Mouse (Mus musculus) Patski (cell line): ENCODE measurements around the gene Dhx34. TPM values are rescaled to one million over a fixed set of nuclear protein-coding genes. Genes with fewer than 3 reads are reported as not detected.
A peak's percentile ranks its signal among the peaks of the same experiment; 100 is the strongest.
"Not testable (repeated sequence)": the region's sequence is repeated elsewhere in the genome, so short reads cannot be mapped to it uniquely, and the experiment has no call there.

Experiments used
- ATAC-seq: fragments of 100-300 bp; one replicate; pipeline ENCODE4 v1.8.0; 2021
- CTCF ChIA-PET: fragments of 350-600 bp; sonication (Branson Sonifier 250); formaldehyde crosslinking; loops from one replicate; lab custom pipeline; 2022; ENCODE audit warnings: inconsistent platforms; lab: Charles Lee
- POLR2A ChIA-PET: fragments of 350-600 bp; sonication (Branson Sonifier 250); formaldehyde crosslinking; loops from one replicate; lab custom pipeline; 2022; ENCODE audit warnings: antibody characterized with exemption, inconsistent platforms; lab: Charles Lee
- DNase-seq: peaks from one replicate; pipeline ENCODE4 v3.0.0-alpha.2; 2011; ENCODE audit warnings: low read depth, low spot score
- H3K27me3 ChIP-seq: fragments of 371-371 bp; one replicate; pipeline ENCODE4 v1.5.1; 2021
- CTCF ChIP-seq: fragments of 100-300 bp; IDR thresholded peaks from one replicate; pipeline ENCODE4 v1.5.1; 2021
- in situ Hi-C: fragments of 300-500 bp; cut with MboI; formaldehyde crosslinking; loops from 3 replicates; pipeline ENCODE4 v1.11.1; 2018; ENCODE audit warnings: low pct_unique_long_range_greater_than_20kb, mixed read lengths
- polyA plus RNA-seq: library from polyadenylated mRNA; unstranded; gene quantifications from one replicate; pipeline ENCODE4 v1.2.3, GENCODE M21; 2021

Gene Dhx34
- polyA plus RNA-seq: 15.1 TPM

- H3K27me3 ChIP-seq: no peaks in the 10 kb centered on the region
- ChIA-PET POLR2A (interaction anchor here (1.3 kb wide), 2 partner anchors 15 to 99 kb away, joined by 3 read pairs; no protein-coding TSS in a partner anchor), CTCF (interaction anchor here (0.7 to 1.7 kb wide), 4 partner anchors 9 to 57 kb away, joined by 3 to 4 read pairs (median 3); no protein-coding TSS in a partner anchor)
- in situ Hi-C loops: no loop called here
- DNase-seq: peak; percentile 86
- no peak for TF ChIP-seq CTCF
- peak; percentile 93 for ATAC-seq
Measured at GRCm38 (mm10) chr7:16221582-16222272, at the start of gene Dhx34. Dhx34 (minus strand) TSS chr7:16222037.

GRCm38 (mm10) chr7:16271139-16271538, 49.3 kb upstream of the Dhx34 start:
- no peak for TF ChIP-seq CTCF
- ATAC-seq: no peak
- POLR2A ChIA-PET: no interaction called here
- CTCF ChIA-PET: interaction anchor here (1.2 to 2.1 kb wide), 2 partner anchors 8 to 78 kb away, joined by 3 to 12 read pairs; no protein-coding TSS in a partner anchor
- in situ Hi-C loops: no loop called here
- no peaks in the 10 kb centered on the region for H3K27me3 ChIP-seq
- DNase-seq: no peak

GRCm38 (mm10) chr7:16266593-16266992, 44.8 kb upstream of the Dhx34 start:
- in situ Hi-C loops, CTCF ChIA-PET: not testable (repeated sequence)

GRCm38 (mm10) chr7:16265856-16266255, 44.0 kb upstream of the Dhx34 start:
- POLR2A ChIA-PET: no interaction called here
- H3K27me3 ChIP-seq: no peaks in the 10 kb centered on the region
- ATAC-seq (no peak), DNase-seq (no peak)
- no peak for TF ChIP-seq CTCF
- CTCF ChIA-PET: no interaction called here
- in situ Hi-C loops: no loop called here

More at GRCm38 (mm10) chr7:16266593-16266992, 44.8 kb upstream of the Dhx34 start:
- ATAC-seq, H3K27me3 ChIP-seq, POLR2A ChIA-PET, DNase-seq: not testable (repeated sequence)

GRCm38 (mm10) chr7:16263843-16264242, 42.0 kb upstream of the Dhx34 start:
- ChIA-PET CTCF (interaction anchor here (1.7 to 2.7 kb wide), 7 partner anchors 8 to 167 kb away, joined by 4 to 30 read pairs (median 10); no protein-coding TSS in a partner anchor), POLR2A (interaction anchor here (0.7 kb wide), 3 partner anchors 19 to 57 kb away, joined by 3 to 4 read pairs (median 3); no protein-coding TSS in a partner anchor)
- no peak for TF ChIP-seq CTCF
- no peaks in the 10 kb centered on the region for H3K27me3 ChIP-seq
- in situ Hi-C loops: loop anchor here (5.0 kb wide), 1 partner anchor 72 kb away; no protein-coding TSS in a partner anchor
- DNase-seq (no peak), ATAC-seq (no peak)

GRCm38 (mm10) chr7:16263015-16263787, 41.4 kb upstream of the Dhx34 start:
- ChIA-PET CTCF (interaction anchor here (0.6 to 2.7 kb wide), 12 partner anchors 9 to 499 kb away, joined by 3 to 30 read pairs (median 7); partner anchors contain the start of gene Meis3), POLR2A (interaction anchor here (0.7 to 1.2 kb wide), 4 partner anchors 10 to 56 kb away, joined by 3 to 4 read pairs (median 3); partner anchors contain the start of gene Inafm1)
- peak; percentile 76 for TF ChIP-seq CTCF
- in situ Hi-C loops: loop anchor here (5.0 kb wide), 1 partner anchor 71 kb away; no protein-coding TSS in a partner anchor
- ATAC-seq (no peak), DNase-seq (no peak)
- no peaks in the 10 kb centered on the region for H3K27me3 ChIP-seq

- DNase-seq: no peak
- ATAC-seq: no peak
- CTCF ChIA-PET: no interaction called here
- in situ Hi-C loops: loop anchor here (5.0 kb wide), 1 partner anchor 69 kb away; no protein-coding TSS in a partner anchor
- POLR2A ChIA-PET: no interaction called here
- no peaks in the 10 kb centered on the region for H3K27me3 ChIP-seq
- no peak for TF ChIP-seq CTCF
Measured at GRCm38 (mm10) chr7:16261097-16261496, 39.3 kb upstream of the Dhx34 start.

- ChIA-PET POLR2A (no interaction called here), CTCF (no interaction called here)
- TF ChIP-seq CTCF: no peak
- no peak for ATAC-seq
- in situ Hi-C loops: no loop called here
- no peak for DNase-seq
- no peaks in the 10 kb centered on the region for H3K27me3 ChIP-seq
Measured at GRCm38 (mm10) chr7:16259110-16259590, 37.3 kb upstream of the Dhx34 start, which contains the start of gene C5ar1. C5ar1 (minus strand) TSS chr7:16259540.

- ChIA-PET POLR2A (interaction anchor here (0.6 kb wide), 1 partner anchor 15 kb away, joined by 3 read pairs; no protein-coding TSS in a partner anchor), CTCF (interaction anchor here (1.2 kb wide), 1 partner anchor 147 kb away, joined by 3 read pairs; no protein-coding TSS in a partner anchor)
- H3K27me3 ChIP-seq: no peaks in the 10 kb centered on the region
- TF ChIP-seq CTCF: no peak
- no peak for DNase-seq
- ATAC-seq: no peak
- in situ Hi-C loops: no loop called here
Measured at GRCm38 (mm10) chr7:16257830-16258229, 36.0 kb upstream of the Dhx34 start.

- in situ Hi-C loops, ATAC-seq, POLR2A ChIA-PET, DNase-seq, CTCF ChIA-PET, H3K27me3 ChIP-seq: not testable (repeated sequence)
Measured at GRCm38 (mm10) chr7:16255963-16256362, 34.1 kb upstream of the Dhx34 start.
